Mouse (Mus musculus) spleen, postnatal 0 days (tissue): ENCODE measurements around the gene Bcl2l14. TPM values are rescaled to one million over a fixed set of nuclear protein-coding genes. Genes with fewer than 3 reads are reported as not detected.

Experiments
- polyA plus RNA-seq: library from polyadenylated mRNA; unstranded; fragments of >200 nt; fragmentation: Nextera tagmentation; extraction: Ambion mirVana; gene quantifications from 2 replicates; pipeline ENCODE4 v1.2.1, GENCODE M21; 2015

The Bcl2l14 gene
- 0.32 and 0.42 TPM in 2 replicates for polyA plus RNA-seq

GRCm38 (mm10) chr6:134396018-134396417 is at the start of gene Bcl2l14:
TSS of gene Bcl2l14 (plus strand) at chr6:134396318.

Other genes starting within 250 kb of the Bcl2l14 start
- 9.1 and 11.2 TPM in 2 replicates for gene Lrp6, start 170.6 kb downstream of the Bcl2l14 start, polyA plus RNA-seq
- gene Mansc1, start 236.2 kb downstream of the Bcl2l14 start, polyA plus RNA-seq: 1.0 and 1.1 TPM in 2 replicates
- gene Borcs5, start 243.2 kb downstream of the Bcl2l14 start, polyA plus RNA-seq: 12.4 and 13.5 TPM in 2 replicates